Mouse (Mus musculus) c-Kit-negative CD71-positive TER-119-positive erythroid progenitor cells, embryonic 14.5 days (primary cell): ENCODE results near the gene Tspan3.

ENCODE experiments used
- DNase-seq: peaks from one replicate; pipeline ENCODE4 v3.0.0-alpha.2; 2013; ENCODE audit warnings: low read depth, low spot score

Tspan3 gene

GRCm38 (mm10) chr9:56118091-56118490, 47.2 kb downstream of the Tspan3 start:
- DNase-seq: no peak

DNA sequence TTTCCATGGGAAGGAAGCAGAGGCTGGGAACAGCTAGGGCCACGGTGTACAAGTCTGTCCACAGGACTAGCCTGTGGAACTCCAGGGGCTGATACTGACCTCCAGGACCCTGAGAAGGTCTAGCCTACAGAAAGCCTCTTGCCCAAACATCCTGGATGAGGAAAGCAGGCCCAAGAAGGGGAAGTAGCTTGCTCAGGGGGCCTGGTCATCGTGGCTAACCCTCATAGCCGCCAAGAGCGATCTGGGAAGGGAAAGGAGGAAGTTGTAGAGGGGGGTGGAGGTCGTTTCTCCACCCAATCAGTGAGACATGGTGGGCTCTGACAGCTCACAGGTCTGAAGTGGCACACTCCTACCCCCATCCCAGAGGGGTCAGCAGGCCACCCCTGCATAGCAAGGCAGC, 57.1 kb downstream of the Tspan3 start:
- DNase-seq: no peak

DNA sequence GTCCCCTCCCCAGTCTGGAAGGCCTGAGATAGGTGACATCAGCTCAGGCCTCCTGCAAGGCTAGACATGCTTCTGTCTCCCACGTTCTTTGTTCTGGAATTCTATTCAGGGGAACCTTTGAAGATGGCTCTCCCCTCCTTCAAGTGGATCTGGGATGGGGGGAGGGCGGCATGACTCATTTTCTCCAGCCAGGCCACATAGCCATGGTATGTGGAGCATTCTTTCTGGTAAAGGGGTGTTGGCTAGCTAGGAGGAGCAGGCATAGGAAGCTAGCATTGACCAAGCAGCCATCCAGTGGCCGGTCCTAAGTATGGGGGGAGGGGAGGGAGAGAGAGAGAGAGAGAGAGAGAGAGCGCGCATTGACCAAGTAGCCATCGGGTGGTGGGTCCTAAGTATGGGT, 57.8 kb downstream of the Tspan3 start:
- no peak for DNase-seq

DNA sequence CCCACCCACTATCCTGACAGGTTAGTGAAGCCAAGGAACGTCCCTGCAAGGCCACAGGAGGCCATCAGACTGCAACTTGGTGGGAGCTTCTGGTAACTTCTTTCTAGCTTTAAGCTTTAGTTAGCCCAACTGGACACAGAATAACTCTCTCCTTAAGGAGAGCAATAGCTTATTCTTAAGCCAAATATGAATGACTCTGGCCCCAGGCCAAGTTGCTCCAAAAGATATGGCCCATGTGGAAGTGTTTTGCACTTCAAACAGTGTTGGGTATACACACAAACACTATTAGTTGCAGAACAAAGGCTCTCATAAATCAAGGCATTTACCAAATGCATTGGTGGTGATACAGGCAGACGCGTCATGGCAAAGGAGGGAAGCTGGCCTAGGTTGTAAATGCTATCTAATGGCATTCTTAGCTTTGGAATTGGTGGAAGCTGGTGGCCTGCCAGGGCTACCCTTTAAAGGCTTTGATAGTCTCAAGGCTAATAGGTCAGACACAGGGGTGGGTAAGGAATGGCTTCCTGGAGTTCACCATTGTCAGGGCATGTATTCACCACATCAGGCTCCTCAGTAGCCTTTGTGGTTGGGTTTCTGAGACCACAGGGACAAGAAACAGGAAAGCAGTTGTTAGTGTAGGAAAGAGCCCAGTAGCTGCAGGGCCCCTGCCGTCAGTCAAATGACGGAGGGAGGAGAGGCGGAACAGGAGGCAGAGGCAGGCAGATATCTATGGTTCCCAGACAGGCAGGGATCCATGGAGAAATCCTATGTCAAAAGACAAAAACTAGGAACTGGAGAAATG, 58.8 kb downstream of the Tspan3 start:
- DNase-seq: no peak

GRCm38 (mm10) chr9:56104921-56105320, 60.4 kb downstream of the Tspan3 start:
- no peak for DNase-seq

DNA sequence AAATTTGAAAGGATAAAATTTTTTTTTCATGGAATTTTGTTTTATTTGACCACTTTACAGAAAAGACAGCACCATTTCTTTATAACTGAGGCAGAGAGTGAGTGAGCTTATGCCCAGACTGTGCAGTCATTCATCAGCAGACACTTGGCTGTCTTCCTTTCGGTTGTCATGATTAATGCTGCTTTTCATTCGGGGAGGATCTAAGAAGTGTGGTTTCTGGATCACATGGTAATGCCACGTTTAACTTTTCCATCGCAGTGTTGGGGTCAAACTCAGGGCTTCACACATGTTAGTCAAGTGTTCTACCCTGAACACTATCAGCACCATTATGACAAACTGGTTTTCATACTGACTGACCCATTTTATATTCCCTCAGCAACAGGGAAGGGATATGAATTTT, 64.3 kb downstream of the Tspan3 start:
- DNase-seq: no peak

DNA sequence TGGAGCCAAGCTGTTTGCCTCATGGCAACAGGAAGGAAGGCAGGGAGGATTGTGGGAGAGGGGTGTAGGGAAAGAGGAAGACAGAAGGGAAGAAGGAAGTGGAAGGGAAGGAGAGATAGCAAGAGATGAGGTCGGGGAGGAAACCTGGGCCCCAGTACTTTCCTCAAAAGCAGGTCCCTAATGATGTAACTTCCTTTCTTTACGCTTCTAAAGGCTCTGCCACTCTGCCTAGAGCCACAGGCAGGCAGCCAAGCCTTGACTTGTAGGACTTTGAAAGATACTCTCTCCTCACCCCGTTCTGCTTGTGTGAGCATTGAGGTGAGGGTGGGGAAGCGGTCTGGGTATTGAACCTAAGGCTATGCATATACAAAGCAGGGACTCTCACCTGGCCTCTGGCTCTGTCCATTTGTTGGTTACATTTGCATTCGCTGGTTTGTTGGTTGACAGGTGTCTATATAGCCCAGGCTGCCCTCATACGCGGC, 65.2 kb downstream of the Tspan3 start:
- no peak for DNase-seq

- DNase-seq: no peak
Observed at GRCm38 (mm10) chr9:56097584-56098298, 67.5 kb downstream of the Tspan3 start.

- no peak for DNase-seq
Observed at GRCm38 (mm10) chr9:56092102-56092501, 73.2 kb downstream of the Tspan3 start.

- no peak for DNase-seq
Observed at GRCm38 (mm10) chr9:56090546-56091225, 74.6 kb downstream of the Tspan3 start.

DNA sequence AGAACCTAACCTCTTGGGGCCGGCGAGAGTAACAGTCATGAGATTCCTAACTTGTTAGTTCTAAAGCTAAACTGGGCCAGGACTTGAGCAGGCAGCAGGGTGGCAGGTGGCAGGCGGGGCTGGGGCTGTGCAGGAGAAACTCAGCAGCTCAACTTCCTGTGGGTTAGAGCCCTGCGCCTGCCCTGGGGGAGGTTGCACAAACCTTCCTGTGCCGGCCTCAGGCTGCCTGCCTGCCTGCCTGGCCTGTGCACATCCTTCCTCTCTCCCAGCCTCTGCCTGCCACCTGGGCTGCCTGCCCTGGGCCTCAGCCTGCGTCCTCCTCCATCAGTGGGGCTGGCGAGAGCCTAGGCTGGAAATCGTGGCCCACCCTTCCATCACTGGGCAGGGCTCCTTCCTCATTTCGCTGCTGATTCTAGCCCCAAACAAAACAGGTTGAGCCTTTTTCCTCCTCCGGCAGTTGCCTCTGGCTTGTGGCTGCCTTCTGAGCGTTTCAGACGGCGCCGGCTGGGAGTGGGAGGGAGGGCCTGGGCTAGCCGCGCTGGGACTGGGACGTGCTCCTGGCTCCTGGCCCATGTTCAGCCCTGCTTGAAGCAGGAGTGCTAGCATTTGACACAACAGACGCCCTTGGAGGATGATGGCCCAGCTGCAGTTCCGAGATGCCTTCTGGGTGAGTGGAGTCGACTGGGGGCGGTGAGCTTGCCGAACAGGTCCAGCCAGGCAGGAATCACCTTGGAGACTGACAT, 75.3 kb downstream of the Tspan3 start, which contains the start of gene Pstpip1:
Gene Pstpip1 (plus strand): TSS at position 185 of the 743 bp plus-strand sequence.
- no peak for DNase-seq

- no peak for DNase-seq
Observed at GRCm38 (mm10) chr9:56086524-56086923, 78.8 kb downstream of the Tspan3 start.
